Mouse (Mus musculus) bone marrow, adult 2 months (tissue): Measurements from ENCODE around the gene Psmg1. TPM values are rescaled to one million over a fixed set of nuclear protein-coding genes. Genes with fewer than 3 reads are reported as not detected.

Source experiments
- H3K27ac ChIP-seq: fragments of 200-500 bp; 2 replicates; pipeline ENCODE4 v1.5.1; 2012; ENCODE audit warnings: low read depth, mild to moderate bottlenecking, control low read depth, inconsistent platforms, low read length; ENCODE audit not compliant: control insufficient read depth, poor library complexity, insufficient read depth
- H3K4me1 ChIP-seq: fragments of 200-500 bp; 2 replicates; pipeline ENCODE4 v1.6.1; 2011; ENCODE audit warnings: low read length; ENCODE audit not compliant: control insufficient read depth, insufficient read depth
- H3K4me3 ChIP-seq: fragments of 200-500 bp; replicated peaks from 2 replicates; pipeline ENCODE3; 2011; ENCODE audit warnings: mild to moderate bottlenecking, low read depth, low read length, control low read depth; ENCODE audit not compliant: control insufficient read depth
- CTCF ChIP-seq: fragments of 200-500 bp; IDR thresholded peaks from 2 replicates; pipeline ENCODE4 v1.5.1; 2011; ENCODE audit warnings: low read length, control low read depth; ENCODE audit not compliant: control insufficient read depth, insufficient read depth
- POLR2A ChIP-seq: fragments of 200-500 bp; IDR thresholded peaks from 2 replicates; pipeline ENCODE4 v1.6.1; 2011; ENCODE audit warnings: low read depth, mild to moderate bottlenecking, control low read depth, low read length, borderline replicate concordance; ENCODE audit not compliant: control insufficient read depth
- WGBS: fragments of 180-500 bp; shearing (Covaris S2); methylation state at CpG from one replicate; pipeline ENCODE4 v1.1.7; 2018; 5-methylcytosine and 5-hydroxymethylcytosine counted together
- polyA plus RNA-seq: library from polyadenylated mRNA; stranded (reverse); fragments of >200 nt; gene quantifications from 2 replicates; pipeline ENCODE4 v1.2.4, GENCODE M21; 2011; ENCODE audit warnings: low replicate concordance; ENCODE audit not compliant: missing spikeins, insufficient read depth, insufficient read length

Gene Psmg1
- polyA plus RNA-seq, 1 experiment = 26.4 TPM

DNA sequence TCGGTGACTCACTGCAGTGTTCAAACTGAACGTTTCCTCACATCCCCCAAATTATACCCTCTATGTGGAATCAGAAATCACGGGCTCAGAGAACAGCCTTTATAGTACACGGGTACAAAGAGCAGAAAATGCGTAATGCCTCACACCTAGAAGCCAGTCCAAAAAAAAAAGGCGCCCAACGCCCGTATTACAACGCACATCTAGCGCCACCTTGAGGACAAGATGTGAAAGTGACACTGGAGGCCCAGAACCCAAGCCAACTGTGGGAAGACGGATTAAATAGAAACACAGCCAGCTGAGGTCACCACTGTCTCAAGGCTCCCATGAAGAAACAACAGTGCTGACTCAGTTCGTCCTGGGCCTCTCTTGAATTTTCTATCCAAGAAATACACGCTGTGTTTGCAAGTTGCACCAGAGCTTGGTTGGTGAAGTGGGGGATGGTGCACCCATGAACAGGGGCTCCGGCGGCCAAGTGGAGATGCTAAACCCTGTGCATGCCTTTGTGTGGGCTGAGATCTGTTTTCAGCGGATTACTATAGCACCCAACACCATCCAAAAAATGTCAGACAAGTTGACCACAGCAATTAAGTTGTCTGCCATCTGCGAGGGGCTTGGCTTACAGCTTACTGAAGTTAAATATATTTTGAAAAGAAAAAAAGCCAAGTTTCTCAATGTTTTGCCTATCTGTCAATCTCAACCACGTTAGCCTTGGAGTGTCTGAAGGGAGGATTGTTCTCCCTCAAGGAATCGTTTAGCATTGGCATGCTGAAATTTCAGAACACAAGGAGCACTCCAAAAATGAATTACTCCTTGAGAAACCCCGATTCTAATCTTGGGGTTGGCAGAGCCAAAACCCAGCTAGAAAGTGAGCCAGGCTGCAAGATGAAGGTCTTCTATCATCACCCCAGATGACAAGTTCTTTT is 45.1 kb downstream of the Psmg1 start:
- peak; percentile 86 for TF ChIP-seq CTCF
- TF ChIP-seq POLR2A = no peak
- 26% methylated on average over 20 of the region's 20 CpGs for WGBS
- H3K4me1 ChIP-seq = no peaks in the 10 kb centered on the region
- H3K4me3 ChIP-seq = no peak overlapping the region
- no peak overlapping the region for H3K27ac ChIP-seq

DNA sequence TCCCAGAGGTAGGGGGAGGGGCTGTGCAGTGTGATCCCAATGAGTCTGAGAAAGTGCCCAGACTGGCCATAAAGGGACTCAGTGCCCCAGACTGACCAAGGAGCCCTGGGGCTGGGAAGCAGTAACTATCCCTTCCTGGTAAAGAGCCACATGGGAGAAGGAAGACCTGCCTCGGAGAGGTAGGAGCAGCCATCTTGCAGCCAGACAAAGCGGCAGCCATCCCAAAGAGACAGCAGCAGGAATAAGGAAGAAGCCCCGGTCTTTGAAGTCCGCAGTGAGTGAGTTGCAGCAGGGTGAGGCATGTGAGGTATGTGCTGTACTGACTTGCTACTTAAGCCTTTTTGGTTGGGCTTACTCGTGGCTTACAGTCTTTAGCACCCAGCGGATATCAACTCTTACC is 47.6 kb downstream of the Psmg1 start:
- WGBS = 88% methylated on average over 6 of the region's 6 CpGs
- no peak overlapping the region for H3K27ac ChIP-seq
- H3K4me3 ChIP-seq = no peak overlapping the region
- TF ChIP-seq CTCF = no peak
- no peak for TF ChIP-seq POLR2A
- H3K4me1 ChIP-seq = no peaks in the 10 kb centered on the region

DNA sequence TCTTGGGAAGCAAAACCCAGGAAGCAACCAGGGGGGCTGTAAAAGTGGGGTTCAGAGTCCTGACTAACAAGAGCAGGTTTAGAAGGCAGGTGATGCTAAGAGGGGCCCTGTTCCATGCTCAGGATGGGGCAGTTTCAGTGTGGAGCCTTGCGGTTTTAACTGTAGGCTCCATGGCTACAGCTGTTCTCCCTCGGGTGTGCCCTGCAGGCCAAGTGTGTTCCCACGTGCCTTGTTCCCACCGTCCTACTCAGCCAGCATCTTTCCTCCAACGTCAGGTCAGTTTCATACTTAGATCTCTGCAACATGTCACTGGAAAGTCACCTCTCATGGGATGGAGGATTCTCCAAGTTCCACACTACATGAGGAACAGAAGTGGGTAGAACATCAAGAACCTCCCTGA is 49.2 kb downstream of the Psmg1 start:
- H3K4me3 ChIP-seq = no peak overlapping the region
- no peak overlapping the region for H3K27ac ChIP-seq
- WGBS = 72% methylated on average over 5 of the region's 5 CpGs
- H3K4me1 ChIP-seq = no peaks in the 10 kb centered on the region
- no peak for TF ChIP-seq POLR2A
- TF ChIP-seq CTCF = no peak

DNA sequence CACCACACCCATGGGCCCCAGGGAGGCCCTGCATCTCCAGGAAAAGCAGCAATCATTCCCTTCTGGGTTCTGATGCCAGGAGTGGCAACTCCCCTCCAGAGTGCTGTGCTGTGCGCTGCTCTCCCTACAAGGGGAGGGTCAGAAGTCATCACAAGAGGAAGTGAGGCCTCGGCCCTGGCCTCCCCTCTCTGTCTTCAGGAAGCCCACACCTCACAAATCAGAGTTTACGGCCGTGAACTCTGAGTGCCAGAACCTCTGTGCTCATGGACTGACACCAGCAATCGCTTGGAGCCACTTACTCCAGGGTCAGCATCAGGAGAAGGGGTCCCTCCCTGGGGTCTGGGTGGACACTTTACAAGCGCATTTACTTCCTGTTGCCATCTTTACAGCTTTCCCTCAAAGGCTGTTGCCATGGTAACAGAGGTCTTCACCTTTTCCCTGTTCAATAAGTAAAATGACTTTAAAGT is 55.2 kb downstream of the Psmg1 start:
- Histone ChIP-seq H3K27ac (no peak overlapping the region), H3K4me1 (peaks cover 3% of the 10 kb centered on the region; the same call in 1 of the 2 replicates), H3K4me3 (no peak overlapping the region)
- TF ChIP-seq CTCF (no peak), POLR2A (no peak)
- 39% methylated on average over 6 of the region's 6 CpGs for WGBS

DNA sequence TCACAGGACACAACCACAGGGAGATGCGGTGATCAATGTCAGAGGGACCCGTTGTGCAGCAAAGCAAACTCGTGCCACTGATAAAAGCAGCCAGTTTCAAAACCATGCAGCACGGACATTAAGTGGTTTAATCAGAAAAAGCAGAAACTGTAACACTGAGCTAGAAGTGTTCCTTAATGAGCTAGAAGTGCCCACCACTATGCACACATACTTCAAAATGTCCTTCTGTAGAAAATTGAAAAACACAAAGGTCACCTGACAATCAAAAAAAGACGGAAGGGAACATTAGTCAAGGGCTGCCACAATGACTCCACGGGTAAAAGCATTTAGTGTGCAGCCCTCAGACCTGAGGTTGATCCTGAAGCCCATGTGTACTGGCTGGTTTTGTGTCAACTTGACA is 57.9 kb downstream of the Psmg1 start:
- 44% methylated on average over 6 of the region's 6 CpGs for WGBS
- Histone ChIP-seq H3K27ac (no peak overlapping the region), H3K4me1 (peaks cover 10% of the 10 kb centered on the region; the same call in 1 of the 2 replicates), H3K4me3 (no peak overlapping the region)
- TF ChIP-seq POLR2A (no peak), CTCF (no peak)

DNA sequence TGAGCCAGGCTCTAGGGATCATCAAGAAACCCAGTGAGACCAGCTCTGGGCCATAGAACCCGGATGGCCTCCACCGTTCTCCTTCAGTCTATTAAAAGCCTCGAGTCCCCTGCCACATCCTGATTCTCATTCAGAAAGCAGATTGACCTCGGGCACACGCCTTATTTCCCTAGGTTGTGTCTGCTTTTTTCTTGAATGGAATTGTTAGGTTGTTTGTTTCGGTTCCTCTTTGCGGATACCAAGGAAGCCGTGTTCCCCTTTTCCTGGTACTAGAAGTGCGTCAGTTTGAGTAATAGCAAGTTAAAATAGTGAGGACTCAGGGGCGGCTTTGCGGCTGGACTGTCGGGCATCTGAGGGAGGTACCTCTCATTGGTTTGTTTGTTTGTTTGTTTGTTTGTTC is 59.3 kb downstream of the Psmg1 start:
- Histone ChIP-seq H3K4me3 (no peak overlapping the region), H3K27ac (peak overlapping the region; percentile 30; the same call in 1 of the 2 replicates), H3K4me1 (peaks cover 10% of the 10 kb centered on the region; the same call in 1 of the 2 replicates)
- no peak for TF ChIP-seq CTCF
- TF ChIP-seq POLR2A = no peak
- 14% methylated on average over 12 of the region's 12 CpGs for WGBS

Other genes with a start within 250 kb of the Psmg1 start
- gene Brwd1, start 91.6 kb upstream of the Psmg1 start, polyA plus RNA-seq = 27.9 and 47.0 TPM in 2 replicates
- gene Hmgn1, start 136.8 kb upstream of the Psmg1 start, polyA plus RNA-seq = 53.4 and 102 TPM in 2 replicates
- gene Wrb, start 154.4 kb upstream of the Psmg1 start, polyA plus RNA-seq = 3.4 and 9.9 TPM in 2 replicates
- 1.3 TPM in 1 of 2 replicates, not detected in the other for gene Lca5l, start 201.3 kb upstream of the Psmg1 start, polyA plus RNA-seq
- 2.7 and 7.6 TPM in 2 replicates for gene Sh3bgr, start 209.5 kb upstream of the Psmg1 start, polyA plus RNA-seq
- gene B3galt5, start 244.8 kb upstream of the Psmg1 start, polyA plus RNA-seq = 0.37 and 0.50 TPM in 2 replicates